Mouse (Mus musculus) limb, embryonic 13.5 days (tissue): ENCODE measurements around the gene Kif27. TPM values are rescaled to one million over a fixed set of nuclear protein-coding genes. Genes with fewer than 3 reads are reported as not detected.

Experiments used
- ATAC-seq: fragments of 200-750 bp; cut with Nextera tagmentation; 2 replicates; pipeline ENCODE4 v1.8.0; 2017; ENCODE audit warnings: low read depth, moderate number of reproducible peaks, moderate TSS enrichment; ENCODE audit not compliant: low FRiP score
- H3K27ac ChIP-seq: fragments of 300-500 bp; sonication (generic); 2 replicates; pipeline ENCODE4 v1.5.1; 2015; ENCODE audit warnings: inconsistent platforms, mild to moderate bottlenecking, moderate library complexity
- H3K27me3 ChIP-seq: fragments of 300-500 bp; sonication (generic); 2 replicates; pipeline ENCODE4 v1.6.1; 2015; ENCODE audit warnings: mild to moderate bottlenecking, inconsistent platforms
- H3K36me3 ChIP-seq: fragments of 300-500 bp; sonication (generic); 2 replicates; pipeline ENCODE4 v1.6.1; 2015; ENCODE audit warnings: inconsistent platforms, mild to moderate bottlenecking, moderate library complexity
- H3K4me1 ChIP-seq: fragments of 300-500 bp; sonication (generic); 2 replicates; pipeline ENCODE4 v1.6.1; 2015; ENCODE audit warnings: inconsistent platforms
- H3K4me2 ChIP-seq: fragments of 300-500 bp; sonication (generic); replicated peaks from 2 replicates; pipeline ENCODE4 v1.6.1; 2015; ENCODE audit warnings: inconsistent platforms, mild to moderate bottlenecking, moderate library complexity
- H3K4me3 ChIP-seq: fragments of 300-500 bp; sonication (generic); 2 replicates; pipeline ENCODE4 v1.5.1; 2015; ENCODE audit warnings: moderate library complexity, mild to moderate bottlenecking, inconsistent platforms
- H3K9ac ChIP-seq: fragments of 300-500 bp; sonication (generic); 2 replicates; pipeline ENCODE4 v1.6.1; 2015; ENCODE audit warnings: mild to moderate bottlenecking, inconsistent platforms
- H3K9me3 ChIP-seq: fragments of 300-500 bp; sonication (generic); 2 replicates; pipeline ENCODE4 v1.6.1; 2016; ENCODE audit warnings: inconsistent platforms
- WGBS: fragments of 180-500 bp; shearing (Covaris S2); methylation state at CpG from one replicate; pipeline ENCODE4 v1.1.7; 2015; 5-methylcytosine and 5-hydroxymethylcytosine counted together
- microRNA counts: library from miRNA; unstranded; fragments of <30 nt; microRNA quantifications from one replicate; lab custom pipeline; 2016
- microRNA-seq: library from miRNA; unstranded; fragments of <30 nt; microRNA quantifications from one replicate; pipeline ENCODE4, GENCODE M21; 2016
- polyA plus RNA-seq: library from polyadenylated mRNA; unstranded; fragments of >200 nt; fragmentation: Nextera tagmentation; extraction: Ambion mirVana; gene quantifications from 2 replicates; pipeline ENCODE4 v1.2.1, GENCODE M21; 2015

The Kif27 gene
- polyA plus RNA-seq, 1 experiment from 2014 or later = 1.1 TPM

DNA sequence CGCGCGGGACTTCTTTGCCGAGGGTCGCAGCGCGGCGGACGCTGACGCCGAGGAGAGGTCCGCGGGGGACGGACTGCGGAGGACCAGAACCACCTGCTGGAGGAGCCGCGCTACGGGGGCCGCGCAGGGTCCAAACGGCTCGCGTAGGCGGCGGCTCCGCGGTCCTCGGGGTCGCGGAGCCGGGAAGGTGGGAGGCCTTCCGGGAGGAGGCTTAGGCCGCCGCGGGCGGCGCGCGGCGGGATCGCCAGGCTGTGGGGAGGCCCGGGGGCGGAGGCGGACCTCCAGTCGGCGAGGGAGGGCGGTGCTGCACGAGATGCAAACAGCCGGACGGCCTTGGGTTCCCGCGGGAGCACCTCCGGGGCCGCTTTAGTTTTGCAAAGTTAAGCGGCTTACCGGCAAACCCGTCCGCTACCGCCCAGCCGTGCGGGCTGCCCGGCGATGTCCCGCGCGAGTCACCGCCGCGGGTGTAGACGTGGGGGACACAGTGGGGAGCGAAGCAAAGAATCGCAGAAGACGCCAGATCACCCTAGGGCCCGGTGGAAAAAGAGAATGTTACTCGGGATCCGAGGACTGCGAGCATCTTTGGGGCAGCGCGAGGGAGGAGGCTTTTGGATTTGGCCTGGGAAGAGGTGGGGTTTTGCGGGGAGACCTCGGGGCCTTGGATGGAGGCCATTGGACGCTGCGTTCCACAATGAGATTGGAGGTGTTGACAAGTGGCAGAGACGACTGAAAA is 84.5 kb downstream of the Kif27 start:
- H3K27me3 ChIP-seq = peaks cover 13% of the 10 kb centered on the region
- H3K27ac ChIP-seq = peak overlapping the region; percentile 64; the same call in 1 of the 2 replicates
- peak; percentile 85 for ATAC-seq
- H3K36me3 ChIP-seq = no peaks in the 10 kb centered on the region
- under 1% methylated on average over 79 of the region's 84 CpGs for WGBS
- H3K9ac ChIP-seq = peak overlapping the region; percentile 76
- peaks cover 17% of the 10 kb centered on the region for H3K4me1 ChIP-seq
- H3K4me2 ChIP-seq = peak overlapping the region; percentile 73
- no peaks in the 10 kb centered on the region for H3K9me3 ChIP-seq
- H3K4me3 ChIP-seq = peak overlapping the region; percentile 65

DNA sequence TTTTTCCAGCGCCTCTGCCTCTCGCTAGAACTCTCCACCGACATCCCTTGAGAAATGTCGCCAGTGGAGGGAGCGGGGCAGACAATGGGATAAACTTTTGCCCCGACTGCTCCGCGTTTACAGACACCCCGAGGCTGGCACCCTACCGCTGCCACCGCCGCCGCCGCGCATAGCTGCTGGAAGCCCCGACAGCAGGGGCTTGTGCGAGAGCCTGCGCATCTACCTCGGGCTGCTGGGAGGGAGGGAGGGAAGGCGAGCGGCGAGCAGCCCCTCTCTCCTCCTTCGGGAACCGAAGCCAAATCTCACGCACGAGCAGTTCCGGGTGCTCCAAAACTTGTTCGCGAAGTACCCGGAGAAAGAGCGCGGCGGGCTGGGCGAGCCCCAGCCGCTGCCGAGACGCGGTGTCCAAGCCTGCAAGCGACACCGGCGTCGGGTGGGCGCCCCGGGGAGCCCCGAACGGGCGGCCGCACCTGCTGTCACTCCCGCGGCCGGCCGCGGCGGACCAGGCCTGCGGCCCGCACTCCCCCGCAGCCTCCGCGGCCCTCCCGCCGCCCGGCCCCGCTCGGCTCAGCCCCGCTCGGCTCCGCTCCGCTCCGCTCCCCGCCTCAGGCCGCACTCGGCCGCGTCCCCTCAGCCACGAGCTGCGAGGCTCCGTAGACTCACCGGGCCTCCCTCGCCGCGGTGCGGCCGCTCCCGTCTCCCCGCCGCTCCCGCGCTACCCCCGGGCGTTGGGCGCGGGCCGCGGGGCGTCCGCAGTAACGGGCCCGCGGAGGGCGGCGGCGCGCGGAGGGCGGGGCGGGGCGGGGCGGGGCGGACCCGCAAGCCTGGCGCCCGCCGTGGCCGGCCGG is 85.3 kb downstream of the Kif27 start:
- no peaks in the 10 kb centered on the region for H3K36me3 ChIP-seq
- under 1% methylated on average over 70 of the region's 115 CpGs for WGBS

DNA sequence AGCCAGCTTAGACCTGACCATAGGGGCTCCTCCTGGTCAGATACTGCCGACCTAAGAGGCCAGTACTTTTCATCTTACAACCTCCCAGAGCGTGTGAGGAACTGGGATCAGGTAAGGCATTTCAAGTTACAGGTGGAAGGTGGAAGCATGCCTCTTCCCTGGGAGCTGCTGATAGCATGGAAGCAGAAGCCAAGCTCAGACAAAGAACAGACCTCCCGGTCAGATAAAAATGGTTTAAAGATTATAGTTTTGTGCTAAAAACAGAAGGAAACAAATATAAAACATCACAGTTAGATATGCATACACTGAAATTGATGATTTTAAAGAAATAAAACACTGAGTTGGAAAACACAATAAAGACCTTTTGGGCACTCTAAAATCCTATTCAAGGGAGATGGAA is 92.1 kb downstream of the Kif27 start:
- H3K4me3 ChIP-seq = no peak overlapping the region
- no peak overlapping the region for H3K9ac ChIP-seq
- H3K9me3 ChIP-seq = no peaks in the 10 kb centered on the region
- H3K4me1 ChIP-seq = no peaks in the 10 kb centered on the region
- H3K4me2 ChIP-seq = no peak overlapping the region
- ATAC-seq = no peak
- peaks cover 16% of the 10 kb centered on the region for H3K36me3 ChIP-seq
- H3K27me3 ChIP-seq = no peaks in the 10 kb centered on the region
- WGBS = 72% methylated on average over 3 of the region's 3 CpGs
- no peak overlapping the region for H3K27ac ChIP-seq

More for the DNA sequence above, 85.3 kb downstream of the Kif27 start:
- H3K4me3 ChIP-seq = peak overlapping the region; percentile 65
- H3K4me1 ChIP-seq = peaks cover 17% of the 10 kb centered on the region
- H3K27ac ChIP-seq = peak overlapping the region; percentile 64; the same call in 1 of the 2 replicates
- H3K27me3 ChIP-seq = peaks cover 13% of the 10 kb centered on the region
- no peaks in the 10 kb centered on the region for H3K9me3 ChIP-seq
- peak; percentile 71 for ATAC-seq
- H3K9ac ChIP-seq = peak overlapping the region; percentile 76
- peak overlapping the region; percentile 73 for H3K4me2 ChIP-seq

- no peak overlapping the region for H3K27ac ChIP-seq
- no peaks in the 10 kb centered on the region for H3K27me3 ChIP-seq
- 77% methylated on average over 8 of the region's 8 CpGs for WGBS
- no peaks in the 10 kb centered on the region for H3K9me3 ChIP-seq
- H3K9ac ChIP-seq = no peak overlapping the region
- H3K4me1 ChIP-seq = no peaks in the 10 kb centered on the region
- H3K36me3 ChIP-seq = peaks cover 24% of the 10 kb centered on the region
- H3K4me3 ChIP-seq = no peak overlapping the region
- no peak for ATAC-seq
- H3K4me2 ChIP-seq = no peak overlapping the region
Observed at GRCm38 (mm10) chr13:58263546-58263945, 95.4 kb downstream of the Kif27 start.

- Histone ChIP-seq H3K4me2 (no peak overlapping the region), H3K27me3 (no peaks in the 10 kb centered on the region), H3K4me3 (no peak overlapping the region), H3K9me3 (no peaks in the 10 kb centered on the region), H3K36me3 (peaks cover 38% of the 10 kb centered on the region), H3K27ac (no peak overlapping the region), H3K4me1 (no peaks in the 10 kb centered on the region), H3K9ac (no peak overlapping the region)
- ATAC-seq = no peak
- 88% methylated on average over 4 of the region's 4 CpGs for WGBS
Observed at GRCm38 (mm10) chr13:58261674-58262073, 97.2 kb downstream of the Kif27 start.

GRCm38 (mm10) chr13:58253268-58253667 is 105.7 kb downstream of the Kif27 start:
- Histone ChIP-seq H3K4me3 (no peak overlapping the region), H3K36me3 (peaks cover 49% of the 10 kb centered on the region), H3K4me2 (no peak overlapping the region), H3K27me3 (no peaks in the 10 kb centered on the region), H3K9me3 (no peaks in the 10 kb centered on the region), H3K27ac (no peak overlapping the region), H3K4me1 (no peaks in the 10 kb centered on the region), H3K9ac (no peak overlapping the region)
- 97% methylated on average over 1 of the region's 1 CpGs for WGBS
- ATAC-seq = no peak

- Histone ChIP-seq H3K27me3 (no peaks in the 10 kb centered on the region), H3K4me2 (no peak overlapping the region), H3K36me3 (peaks cover 27% of the 10 kb centered on the region), H3K9me3 (no peaks in the 10 kb centered on the region), H3K4me1 (no peaks in the 10 kb centered on the region), H3K27ac (no peak overlapping the region), H3K4me3 (no peak overlapping the region), H3K9ac (no peak overlapping the region)
- 78% methylated on average over 5 of the region's 5 CpGs for WGBS
- no peak for ATAC-seq
Observed at GRCm38 (mm10) chr13:58248957-58249356, 110.0 kb downstream of the Kif27 start.

MicroRNAs encoded within 50 kb of the gene (microRNA counts, 519-probe panel; counts per million panel counts)
- microRNA mmu-miR-7a (lab: Ali Mortazavi, UCI) = 2,851 counts per million, percentile 45 among the panel's probes with 10 or more counts

Small RNA genes lying within 50 kb of the gene (microRNA-seq; reads per million reads assigned to microRNA genes)
- gene Mir6369 (not detected), gene Mir7-1 (52.2 reads per million, percentile 45 among the genes with 10 or more reads in this experiment)

Other genes with a start within 250 kb of the Kif27 start
- gene Klhl3, start 245.5 kb downstream of the Kif27 start, polyA plus RNA-seq = 4.2 and 4.4 TPM in 2 replicates
- gene Hnrnpa0, start 230.6 kb downstream of the Kif27 start, polyA plus RNA-seq = 52.9 and 58.5 TPM in 2 replicates
- 38.9 and 41.3 TPM in 2 replicates for gene Idnk, start 201.5 kb downstream of the Kif27 start, polyA plus RNA-seq
- 94.0 and 101 TPM in 2 replicates for gene Ubqln1, start 143.5 kb downstream of the Kif27 start, polyA plus RNA-seq
- gene Gkap1, start 83.4 kb downstream of the Kif27 start, polyA plus RNA-seq = 25.1 TPM in 2 replicates
- 22.8 and 24.6 TPM in 2 replicates for gene 2210016F16Rik, start 26.1 kb upstream of the Kif27 start, polyA plus RNA-seq
- 25.2 and 27.5 TPM in 2 replicates for gene Rmi1, start 43.1 kb upstream of the Kif27 start, polyA plus RNA-seq
- gene Hnrnpk, start 44.2 kb upstream of the Kif27 start, polyA plus RNA-seq = 1,793 and 1,850 TPM in 2 replicates